Mouse (Mus musculus) adrenal gland (tissue): ENCODE results near the gene Khk.

ENCODE experiments used
- intact Hi-C: fragments of 180-260 bp; cut with DNase I; formaldehyde crosslinking; loops from one replicate; pipeline ENCODE4 v1.15.1; 2025

The Khk gene

GRCm38 (mm10) chr5:30913060-30913841 is 8.0 kb upstream of the Khk start, which contains the start of gene Emilin1:
Emilin1 (plus strand) TSS chr5:30913402.
- intact Hi-C loops, result no loop called here

GRCm38 (mm10) chr5:30914101-30914635 is 7.1 kb upstream of the Khk start:
- intact Hi-C loops, result no loop called here

- intact Hi-C loops, result loop anchor here (5.0 kb wide), 1 partner anchor 108 kb away; no protein-coding TSS in a partner anchor
Measured at GRCm38 (mm10) chr5:30914849-30915248, 6.4 kb upstream of the Khk start.

DNA sequence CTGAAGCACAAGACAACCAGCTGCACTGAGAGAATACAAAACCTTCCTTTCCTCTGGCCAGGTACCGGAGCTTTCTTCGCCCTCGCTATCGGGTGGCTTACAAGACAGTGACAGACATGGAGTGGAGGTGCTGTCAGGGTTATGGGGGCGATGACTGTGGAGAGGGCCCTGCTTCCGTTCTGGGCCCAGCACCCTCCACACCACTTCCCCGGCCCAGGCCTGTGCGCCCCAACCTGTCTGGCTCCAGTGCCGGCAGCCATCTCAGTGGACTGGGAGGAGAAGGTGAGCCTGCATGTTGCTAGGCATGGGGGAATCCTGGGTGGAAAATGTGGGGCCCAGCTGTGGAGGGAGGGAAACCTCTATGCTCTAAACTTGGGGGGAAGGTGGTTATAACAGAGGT is 5.8 kb upstream of the Khk start:
- intact Hi-C loops, result loop anchor here (5.0 kb wide), 1 partner anchor 108 kb away; no protein-coding TSS in a partner anchor

- intact Hi-C loops, result loop anchor here (5.0 kb wide), 1 partner anchor 109 kb away; no protein-coding TSS in a partner anchor
Measured at GRCm38 (mm10) chr5:30915974-30916433, 5.2 kb upstream of the Khk start.

DNA sequence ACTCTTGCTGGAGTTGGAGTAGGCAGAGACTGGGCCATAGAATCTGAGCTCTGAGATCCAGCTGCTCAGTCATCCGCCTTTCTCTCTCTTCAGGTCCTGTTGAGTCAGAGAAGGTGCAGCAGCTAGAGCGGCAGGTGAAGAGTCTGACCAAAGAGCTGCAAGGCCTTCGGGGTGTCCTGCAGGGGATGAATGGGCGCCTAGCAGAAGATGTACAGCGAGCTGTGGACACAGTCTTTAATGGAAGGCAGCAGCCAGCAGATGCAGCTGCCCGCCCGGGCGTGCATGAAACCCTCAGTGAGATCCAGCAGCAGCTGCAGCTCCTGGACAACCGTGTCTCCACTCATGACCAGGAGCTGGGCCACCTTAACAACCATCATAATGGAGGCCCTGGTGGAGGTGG is 4.4 kb upstream of the Khk start:
- intact Hi-C loops, result loop anchor here (5.0 kb wide), 1 partner anchor 110 kb away; no protein-coding TSS in a partner anchor

DNA sequence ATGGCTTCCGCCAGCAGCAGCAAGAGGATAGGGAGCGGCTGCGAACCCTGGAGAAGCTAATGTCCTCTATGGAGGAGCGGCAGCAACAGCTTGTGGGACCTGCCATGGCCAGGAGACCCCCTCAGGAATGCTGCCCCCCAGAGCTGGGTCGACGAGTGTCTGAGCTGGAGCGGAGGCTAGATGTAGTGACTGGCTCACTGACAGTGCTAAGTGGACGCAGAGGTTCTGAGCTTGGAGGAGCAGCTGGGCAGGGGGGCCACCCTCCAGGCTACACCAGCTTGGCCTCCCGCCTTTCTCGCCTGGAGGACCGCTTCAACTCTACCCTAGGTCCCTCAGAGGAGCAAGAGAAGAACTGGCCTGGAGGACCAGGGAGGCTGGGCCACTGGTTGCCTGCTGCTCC is 3.9 kb upstream of the Khk start:
- intact Hi-C loops, result loop anchor here (5.0 kb wide), 1 partner anchor 110 kb away; no protein-coding TSS in a partner anchor

GRCm38 (mm10) chr5:30917891-30918670 is 3.1 kb upstream of the Khk start:
- intact Hi-C loops, result loop anchor here (5.0 kb wide), 1 partner anchor 111 kb away; no protein-coding TSS in a partner anchor

DNA sequence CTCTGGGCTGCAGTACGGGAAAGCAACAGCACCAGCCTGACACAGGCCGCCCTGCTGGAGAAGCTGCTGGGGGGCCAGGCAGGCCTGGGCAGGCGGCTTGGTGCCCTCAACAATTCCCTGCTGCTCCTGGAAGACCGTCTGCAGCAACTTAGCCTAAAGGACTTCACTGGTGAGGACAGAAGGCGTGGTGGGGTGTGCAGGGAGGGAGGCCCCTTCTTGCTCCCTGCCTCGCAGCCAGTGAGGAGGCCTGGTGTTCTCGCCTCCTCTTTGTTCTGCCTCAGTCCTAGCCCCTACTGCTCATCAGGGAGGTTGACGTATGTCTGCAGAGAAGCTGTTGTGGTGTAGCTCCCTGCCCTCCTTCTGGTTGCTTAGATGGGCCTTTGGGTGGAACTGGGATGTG is 2.5 kb upstream of the Khk start:
- intact Hi-C loops, result loop anchor here (5.0 kb wide), 1 partner anchor 111 kb away; no protein-coding TSS in a partner anchor

GRCm38 (mm10) chr5:30919831-30920614 is 1.2 kb upstream of the Khk start:
- intact Hi-C loops, result loop anchor here (5.0 kb wide), 1 partner anchor 113 kb away; no protein-coding TSS in a partner anchor

DNA sequence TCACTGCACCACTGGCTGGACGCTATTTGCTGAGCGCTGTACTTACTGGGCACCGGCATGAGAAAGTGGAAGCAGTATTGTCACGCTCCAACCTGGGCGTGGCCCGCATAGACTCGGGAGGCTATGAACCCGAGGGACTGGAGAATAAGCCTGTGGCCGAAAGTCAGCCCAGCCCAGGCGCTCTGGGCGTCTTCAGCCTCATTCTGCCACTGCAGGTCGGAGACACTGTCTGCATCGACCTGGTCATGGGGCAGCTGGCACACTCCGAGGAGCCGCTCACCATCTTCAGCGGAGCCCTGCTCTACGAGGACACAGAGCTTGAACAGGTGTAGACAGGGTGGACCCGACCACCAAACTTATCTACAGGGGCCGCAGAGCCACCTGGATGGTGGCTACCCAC is 610 bp upstream of the Khk start:
- intact Hi-C loops, result no loop called here

- intact Hi-C loops, result no loop called here
Measured at GRCm38 (mm10) chr5:30922581-30923041, 1.4 kb downstream of the Khk start.

- intact Hi-C loops, result no loop called here
Measured at GRCm38 (mm10) chr5:30923119-30923518, 1.9 kb downstream of the Khk start.

- intact Hi-C loops, result no loop called here
Measured at GRCm38 (mm10) chr5:30924614-30925013, 3.4 kb downstream of the Khk start.

GRCm38 (mm10) chr5:30925217-30925616 is 4.0 kb downstream of the Khk start:
- intact Hi-C loops, result no loop called here

DNA sequence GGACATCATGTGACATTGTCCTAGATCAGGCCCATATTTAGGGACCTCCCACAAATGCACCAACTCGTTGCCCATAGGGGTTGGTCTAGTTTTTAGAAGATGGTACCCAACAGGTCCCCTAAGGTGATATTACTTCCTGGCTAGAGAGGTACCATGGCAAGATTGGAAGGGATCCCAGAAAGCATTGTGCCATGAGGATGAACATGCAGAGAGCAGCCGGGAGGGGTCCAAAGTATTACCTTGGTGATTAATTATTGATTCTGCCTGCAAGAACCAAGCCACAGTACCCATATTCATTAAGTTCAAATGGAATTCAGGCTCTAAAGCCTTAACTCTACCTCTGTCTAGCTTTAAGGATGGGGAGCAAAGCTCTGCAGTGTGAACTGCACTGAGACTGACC is 4.8 kb downstream of the Khk start:
- intact Hi-C loops, result no loop called here

DNA sequence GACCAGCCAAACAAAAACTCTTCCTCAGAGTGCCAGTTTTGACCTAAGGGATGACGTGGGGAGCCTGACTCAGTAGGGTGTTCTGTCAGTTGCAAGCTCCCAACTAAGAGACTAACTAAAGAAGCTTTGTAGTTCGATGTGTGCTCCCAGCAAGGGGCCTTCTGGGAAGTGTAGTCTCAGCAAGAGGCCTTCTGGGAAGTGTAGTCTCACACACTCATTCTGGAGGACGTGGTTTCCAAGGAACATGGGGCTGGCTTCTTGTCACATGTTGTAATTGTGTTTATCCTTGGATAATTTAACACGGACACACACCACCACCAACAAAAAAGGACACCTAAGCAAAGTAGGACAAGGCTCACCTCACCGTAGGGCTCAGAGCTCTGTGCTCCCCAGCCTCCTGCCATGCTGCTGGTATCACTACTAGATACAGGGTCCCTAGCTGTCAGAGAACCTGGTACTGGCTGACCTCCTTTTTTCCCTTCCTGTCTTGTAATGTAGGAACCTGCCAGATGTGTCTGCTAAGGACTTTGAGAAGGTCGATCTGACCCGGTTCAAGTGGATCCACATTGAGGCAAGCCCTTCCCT is 6.8 kb downstream of the Khk start:
- intact Hi-C loops, result no loop called here

- intact Hi-C loops, result loop anchor here (2.0 kb wide), 1 partner anchor 69 kb away; no protein-coding TSS in a partner anchor
Measured at GRCm38 (mm10) chr5:30930121-30930520, 8.9 kb downstream of the Khk start.

DNA sequence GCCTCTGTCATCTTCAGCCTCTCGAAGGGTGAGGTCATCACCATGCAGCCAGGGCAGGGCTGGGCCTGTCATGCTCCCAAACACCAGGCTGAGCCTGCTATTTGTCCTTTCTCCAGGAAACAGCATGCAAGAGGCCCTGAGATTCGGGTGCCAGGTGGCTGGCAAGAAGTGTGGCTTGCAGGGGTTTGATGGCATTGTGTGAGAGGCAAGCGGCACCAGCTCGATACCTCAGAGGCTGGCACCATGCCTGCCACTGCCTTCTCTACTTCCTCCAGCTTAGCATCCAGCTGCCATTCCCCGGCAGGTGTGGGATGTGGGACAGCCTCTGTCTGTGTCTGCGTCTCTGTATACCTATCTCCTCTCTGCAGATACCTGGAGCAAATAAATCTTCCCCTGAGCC is 9.6 kb downstream of the Khk start:
- intact Hi-C loops, result loop anchor here (2.0 kb wide), 1 partner anchor 68 kb away; no protein-coding TSS in a partner anchor

GRCm38 (mm10) chr5:30931378-30931777 is 10.1 kb downstream of the Khk start:
- intact Hi-C loops, result loop anchor here (2.0 kb wide), 1 partner anchor 67 kb away; no protein-coding TSS in a partner anchor
